Mouse (Mus musculus) E14TG2a.4 (cell line): ENCODE results near the gene Olfr1375.

Experiments used
- H3K27me3 ChIP-seq: 2 replicates; pipeline ENCODE4 v1.6.1; 2014; ENCODE audit warnings: low read length, control low read depth; ENCODE audit not compliant: insufficient read depth
- H3K36me3 ChIP-seq: 2 replicates; pipeline ENCODE4 v1.6.1; 2014; ENCODE audit warnings: low read length, control low read depth; ENCODE audit not compliant: insufficient read depth
- H3K4me1 ChIP-seq: replicated peaks from 2 replicates; pipeline ENCODE4 v1.6.1; 2014; ENCODE audit warnings: low read depth, low read length, control low read depth
- H3K4me3 ChIP-seq: replicated peaks from 2 replicates; pipeline ENCODE4 v1.5.1; 2014; ENCODE audit warnings: mild to moderate bottlenecking, low read length
- H3K9me3 ChIP-seq: 2 replicates; pipeline ENCODE4 v1.6.1; 2014; ENCODE audit warnings: low read length, control low read depth
- CTCF ChIP-seq: conservative IDR thresholded peaks from 2 replicates; pipeline ENCODE4 v1.5.1; 2014; ENCODE audit warnings: low read length
- NANOG ChIP-seq: IDR thresholded peaks from 2 replicates; pipeline ENCODE4 v1.6.1; 2014; ENCODE audit warnings: borderline replicate concordance, low read length, mixed read lengths
- POU5F1 ChIP-seq: IDR thresholded peaks from 2 replicates; pipeline ENCODE4 v1.6.1; 2014; ENCODE audit warnings: low read length, borderline replicate concordance

Gene Olfr1375

GRCm38 (mm10) chr11:51085269-51085668 lies 37.4 kb downstream of the Olfr1375 start:
- TF ChIP-seq POU5F1 = no peak
- no peak for TF ChIP-seq CTCF
- TF ChIP-seq NANOG = no peak
- Histone ChIP-seq H3K4me3 (no peak overlapping the region), H3K36me3 (no peaks in the 10 kb centered on the region), H3K27me3 (peaks cover 27% of the 10 kb centered on the region), H3K9me3 (no peaks in the 10 kb centered on the region), H3K4me1 (peaks cover 18% of the 10 kb centered on the region)
